Mouse (Mus musculus): ENCODE data around the gene 4930558K02Rik. TPM values are rescaled to one million over a fixed set of nuclear protein-coding genes. Genes with fewer than 3 reads are reported as not detected.

4930558K02Rik gene
- total and polyA plus RNA-seq, 2 experiments, result not detected

GRCm38 (mm10) chr1:161955846-161956245, 23.6 kb downstream of the 4930558K02Rik start:
- DNase-seq (ENCODE audit: extremely low read depth, low read depth, low spot score), result no peak
- no peaks in the 10 kb centered on the region for H3K36me3 ChIP-seq (ENCODE audit: control insufficient read depth, insufficient read depth, low read length)
- TF ChIP-seq POLR2A (IDR thresholded peaks at IDR 0.05; ENCODE audit: extremely low read depth, insufficient read depth, low read length), result no peak
- no peak for TF ChIP-seq CTCF (IDR thresholded peaks at IDR 0.05; ENCODE audit: low read depth, low read length)
- peaks cover 6% of the 10 kb centered on the region; the same call in 1 of the 2 replicates for H3K4me1 ChIP-seq (ENCODE audit: control insufficient read depth, insufficient read depth, low read length)
- no peak overlapping the region for H3K4me3 ChIP-seq (ENCODE audit: insufficient read depth, low read depth, low read length)
- 80% methylated on average over 5 of the region's 5 CpGs for WGBS
- no peak overlapping the region for H3K27ac ChIP-seq (replicated peaks; ENCODE audit: insufficient read depth, low read depth, low read length)
- no peaks in the 10 kb centered on the region for H3K27me3 ChIP-seq (ENCODE audit: control insufficient read depth, insufficient read depth, low read length)
- H3K9ac ChIP-seq (ENCODE audit: low read depth, low read length), result no peak overlapping the region
- no peaks in the 10 kb centered on the region for H3K79me2 ChIP-seq (ENCODE audit: control insufficient read depth, insufficient read depth, low read length)

- no peak overlapping the region for H3K27ac ChIP-seq (replicated peaks; ENCODE audit: insufficient read depth, low read depth, low read length)
- TF ChIP-seq CTCF (IDR thresholded peaks at IDR 0.05; ENCODE audit: low read depth, low read length) (no peak), POLR2A (IDR thresholded peaks at IDR 0.05; ENCODE audit: extremely low read depth, insufficient read depth, low read length) (no peak)
- 72% methylated on average over 1 of the region's 1 CpGs for WGBS
These were observed 26.8 kb downstream of the 4930558K02Rik start for GRCm38 (mm10) chr1:161952599-161952998.

GRCm38 (mm10) chr1:161951009-161951779, 28.2 kb downstream of the 4930558K02Rik start:
- H3K36me3 ChIP-seq (ENCODE audit: control insufficient read depth, insufficient read depth, low read length), result no peaks in the 10 kb centered on the region
- H3K4me3 ChIP-seq (ENCODE audit: insufficient read depth, low read depth, low read length), result no peak overlapping the region
- WGBS, result 47% methylated on average over 5 of the region's 5 CpGs
- H3K4me1 ChIP-seq (ENCODE audit: control insufficient read depth, insufficient read depth, low read length), result peaks cover 3% of the 10 kb centered on the region; the same call in 1 of the 2 replicates
- H3K9ac ChIP-seq (ENCODE audit: low read depth, low read length), result no peak overlapping the region
- peak; percentile 76 for DNase-seq (ENCODE audit: extremely low read depth, low read depth, low spot score)
- no peaks in the 10 kb centered on the region for H3K27me3 ChIP-seq (ENCODE audit: control insufficient read depth, insufficient read depth, low read length)
- H3K27ac ChIP-seq (replicated peaks; ENCODE audit: insufficient read depth, low read depth, low read length), result no peak overlapping the region
- TF ChIP-seq CTCF (IDR thresholded peaks at IDR 0.05; ENCODE audit: low read depth, low read length) (no peak), POLR2A (IDR thresholded peaks at IDR 0.05; ENCODE audit: extremely low read depth, insufficient read depth, low read length) (no peak)
- no peaks in the 10 kb centered on the region for H3K79me2 ChIP-seq (ENCODE audit: control insufficient read depth, insufficient read depth, low read length)

More at GRCm38 (mm10) chr1:161952599-161952998, 26.8 kb downstream of the 4930558K02Rik start:
- Histone ChIP-seq H3K4me1 (ENCODE audit: control insufficient read depth, insufficient read depth, low read length) (peaks cover 3% of the 10 kb centered on the region; the same call in 1 of the 2 replicates), H3K27me3 (ENCODE audit: control insufficient read depth, insufficient read depth, low read length) (no peaks in the 10 kb centered on the region), H3K9ac (ENCODE audit: low read depth, low read length) (no peak overlapping the region), H3K36me3 (ENCODE audit: control insufficient read depth, insufficient read depth, low read length) (no peaks in the 10 kb centered on the region), H3K4me3 (ENCODE audit: insufficient read depth, low read depth, low read length) (no peak overlapping the region), H3K79me2 (ENCODE audit: control insufficient read depth, insufficient read depth, low read length) (no peaks in the 10 kb centered on the region)
- no peak for DNase-seq (ENCODE audit: extremely low read depth, low read depth, low spot score)

GRCm38 (mm10) chr1:161942082-161942481, 37.4 kb downstream of the 4930558K02Rik start:
- no peak overlapping the region for H3K4me3 ChIP-seq (ENCODE audit: insufficient read depth, low read depth, low read length)
- WGBS, result 92% methylated on average over 2 of the region's 2 CpGs
- no peaks in the 10 kb centered on the region for H3K36me3 ChIP-seq (ENCODE audit: control insufficient read depth, insufficient read depth, low read length)
- no peaks in the 10 kb centered on the region for H3K27me3 ChIP-seq (ENCODE audit: control insufficient read depth, insufficient read depth, low read length)
- H3K4me1 ChIP-seq (ENCODE audit: control insufficient read depth, insufficient read depth, low read length), result no peaks in the 10 kb centered on the region
- no peaks in the 10 kb centered on the region for H3K79me2 ChIP-seq (ENCODE audit: control insufficient read depth, insufficient read depth, low read length)
- no peak for DNase-seq (ENCODE audit: extremely low read depth, low read depth, low spot score)
- H3K9ac ChIP-seq (ENCODE audit: low read depth, low read length), result no peak overlapping the region
- TF ChIP-seq CTCF (IDR thresholded peaks at IDR 0.05; ENCODE audit: low read depth, low read length) (no peak), POLR2A (IDR thresholded peaks at IDR 0.05; ENCODE audit: extremely low read depth, insufficient read depth, low read length) (no peak)
- no peak overlapping the region for H3K27ac ChIP-seq (replicated peaks; ENCODE audit: insufficient read depth, low read depth, low read length)

- TF ChIP-seq CTCF (IDR thresholded peaks at IDR 0.05; ENCODE audit: low read depth, low read length) (no peak), POLR2A (IDR thresholded peaks at IDR 0.05; ENCODE audit: extremely low read depth, insufficient read depth, low read length) (no peak)
- WGBS, result 88% methylated on average over 4 of the region's 4 CpGs
- no peaks in the 10 kb centered on the region for H3K79me2 ChIP-seq (ENCODE audit: control insufficient read depth, insufficient read depth, low read length)
- no peak for DNase-seq (ENCODE audit: extremely low read depth, low read depth, low spot score)
- H3K9ac ChIP-seq (ENCODE audit: low read depth, low read length), result no peak overlapping the region
- H3K4me3 ChIP-seq (ENCODE audit: insufficient read depth, low read depth, low read length), result no peak overlapping the region
- H3K36me3 ChIP-seq (ENCODE audit: control insufficient read depth, insufficient read depth, low read length), result no peaks in the 10 kb centered on the region
- no peak overlapping the region for H3K27ac ChIP-seq (replicated peaks; ENCODE audit: insufficient read depth, low read depth, low read length)
- no peaks in the 10 kb centered on the region for H3K4me1 ChIP-seq (ENCODE audit: control insufficient read depth, insufficient read depth, low read length)
- no peaks in the 10 kb centered on the region for H3K27me3 ChIP-seq (ENCODE audit: control insufficient read depth, insufficient read depth, low read length)
These were observed 47.1 kb downstream of the 4930558K02Rik start for GRCm38 (mm10) chr1:161932286-161932685.

- no peak for DNase-seq (ENCODE audit: extremely low read depth, low read depth, low spot score)
- Histone ChIP-seq H3K4me1 (ENCODE audit: control insufficient read depth, insufficient read depth, low read length) (no peaks in the 10 kb centered on the region), H3K27me3 (ENCODE audit: control insufficient read depth, insufficient read depth, low read length) (no peaks in the 10 kb centered on the region), H3K79me2 (ENCODE audit: control insufficient read depth, insufficient read depth, low read length) (no peaks in the 10 kb centered on the region), H3K4me3 (ENCODE audit: insufficient read depth, low read depth, low read length) (no peak overlapping the region), H3K9ac (ENCODE audit: low read depth, low read length) (no peak overlapping the region), H3K27ac (replicated peaks; ENCODE audit: insufficient read depth, low read depth, low read length) (no peak overlapping the region), H3K36me3 (ENCODE audit: control insufficient read depth, insufficient read depth, low read length) (no peaks in the 10 kb centered on the region)
- WGBS, result 93% methylated on average over 10 of the region's 10 CpGs
- no peak for TF ChIP-seq POLR2A (IDR thresholded peaks at IDR 0.05; ENCODE audit: extremely low read depth, insufficient read depth, low read length)
- no peak for TF ChIP-seq CTCF (IDR thresholded peaks at IDR 0.05; ENCODE audit: low read depth, low read length)
These were observed 47.6 kb downstream of the 4930558K02Rik start for GRCm38 (mm10) chr1:161931817-161932216.

All from liver, adult 2 months (tissue).